Mouse (Mus musculus) mouse embryonic stem cell (cell line): ENCODE results near the gene Nup210l.
"Not testable (repeated sequence)": the region's sequence is repeated elsewhere in the genome, so short reads cannot be mapped to it uniquely, and the experiment has no call there.

Source experiments
- in situ Hi-C, 2 experiments: fragments of 300-500 bp; cut with MboI; formaldehyde crosslinking; loops; 1 replicate in 1 of 2; 3 replicates in 1 of 2; pipeline ENCODE4 v1.14.3; 2019 to 2020; ENCODE audit warnings: low sequenced_read_pairs in 2 of 2, low pct_unique_long_range_greater_than_20kb in 1 of 2, mixed read lengths in 1 of 2; ENCODE audit not compliant: unreplicated experiment in 1 of 2

The Nup210l gene

GRCm38 (mm10) chr3:90245406-90245805 lies 141.5 kb downstream of the Nup210l start:
- in situ Hi-C loops, result no loop called here

DNA sequence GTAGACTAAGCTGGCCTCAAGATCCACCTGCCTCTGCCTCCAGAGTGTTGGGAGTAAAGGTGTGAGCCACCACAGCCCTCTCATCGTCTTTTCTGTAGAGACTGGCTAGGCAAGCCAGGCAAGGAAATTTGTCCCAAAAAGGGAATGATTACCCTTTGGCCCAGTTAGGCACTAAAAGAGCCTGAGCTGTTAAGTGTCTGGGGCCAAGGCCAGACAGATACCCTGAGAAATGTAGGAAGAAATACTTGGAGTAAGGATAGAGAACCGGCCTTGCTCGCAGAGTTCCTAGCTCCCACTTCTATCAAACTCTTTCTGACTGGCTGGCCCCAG lies 143.7 kb downstream of the Nup210l start:
- in situ Hi-C loops, result no loop called here

- in situ Hi-C loops, result no loop called here
These were observed 144.2 kb downstream of the Nup210l start, which contains the start of gene Slc39a1 for GRCm38 (mm10) chr3:90247960-90248745. Gene Slc39a1 (plus strand): TSS chr3:90248172.

GRCm38 (mm10) chr3:90248746-90249100 lies 144.8 kb downstream of the Nup210l start:
- in situ Hi-C loops, result no loop called here

- in situ Hi-C loops, result no loop called here
These were observed 146.9 kb downstream of the Nup210l start for GRCm38 (mm10) chr3:90250791-90251190.

DNA sequence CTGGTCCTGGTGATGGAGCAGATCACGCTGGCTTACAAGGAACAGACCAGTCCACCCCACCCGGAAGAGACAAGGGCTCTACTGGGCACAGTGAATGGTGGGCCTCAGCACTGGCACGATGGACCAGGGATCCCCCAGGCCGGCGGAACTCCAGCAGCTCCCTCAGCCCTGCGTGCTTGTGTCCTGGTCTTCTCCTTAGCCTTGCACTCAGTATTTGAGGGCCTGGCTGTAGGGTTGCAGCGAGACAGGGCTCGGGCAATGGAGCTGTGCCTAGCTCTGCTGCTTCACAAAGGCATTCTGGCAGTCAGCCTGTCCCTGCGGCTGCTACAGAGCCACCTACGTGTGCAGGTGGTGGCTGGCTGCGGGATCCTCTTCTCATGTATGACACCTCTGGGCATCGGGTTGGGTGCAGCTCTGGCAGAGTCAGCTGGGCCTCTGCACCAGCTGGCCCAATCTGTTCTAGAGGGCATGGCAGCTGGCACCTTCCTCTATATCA lies 147.8 kb downstream of the Nup210l start:
- in situ Hi-C loops, result not testable (repeated sequence)

DNA sequence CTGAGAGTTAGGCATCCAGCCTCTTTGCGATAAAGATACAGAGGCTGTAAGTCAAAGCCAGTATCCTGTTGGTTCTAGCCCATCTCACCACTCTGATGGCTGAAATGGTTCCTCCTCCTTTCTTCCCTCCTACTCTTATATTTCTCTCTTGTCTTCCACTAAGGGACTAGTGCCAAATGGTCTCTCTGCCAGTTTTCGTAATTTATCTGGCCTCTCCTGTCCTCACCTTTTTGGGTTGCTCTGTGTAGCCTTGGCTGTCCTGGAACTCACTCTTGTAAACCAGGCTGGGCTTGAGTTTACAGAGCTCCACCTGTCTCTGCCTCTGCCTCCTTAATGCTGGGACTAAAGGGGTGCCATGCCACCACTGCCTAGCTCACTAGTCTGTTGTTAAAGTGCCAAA lies 148.7 kb downstream of the Nup210l start:
- in situ Hi-C loops, result not testable (repeated sequence)

- in situ Hi-C loops, result not testable (repeated sequence)
These were observed 149.2 kb downstream of the Nup210l start for GRCm38 (mm10) chr3:90253174-90253573.

GRCm38 (mm10) chr3:90253653-90254418 lies 149.9 kb downstream of the Nup210l start, which contains the start of gene Crtc2:
Gene Crtc2 (plus strand): TSS chr3:90254163.
- in situ Hi-C loops, result no loop called here

GRCm38 (mm10) chr3:90254419-90255193 lies 150.7 kb downstream of the Nup210l start:
- in situ Hi-C loops, result no loop called here

DNA sequence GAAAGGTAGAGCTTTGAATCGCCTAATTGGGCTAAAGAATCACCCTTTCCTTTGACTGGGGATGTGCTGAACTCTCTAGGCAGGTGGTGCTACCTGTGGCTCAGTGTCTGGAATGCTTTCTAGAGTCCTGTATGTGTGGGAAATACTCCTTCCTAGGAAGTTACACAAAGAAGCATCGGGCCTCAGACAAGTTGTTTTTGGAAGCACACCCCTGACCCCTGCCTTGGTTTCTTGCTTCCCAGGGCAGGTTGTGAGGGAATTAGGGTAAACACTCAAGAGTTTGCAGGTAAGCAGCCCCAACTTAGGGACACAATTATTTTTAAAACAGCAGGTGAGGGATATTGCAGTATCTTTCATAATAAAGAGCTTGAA lies 151.2 kb downstream of the Nup210l start:
- in situ Hi-C loops, result no loop called here

GRCm38 (mm10) chr3:90255784-90256353 lies 151.9 kb downstream of the Nup210l start:
- in situ Hi-C loops, result no loop called here

- in situ Hi-C loops, result no loop called here
These were observed 153.0 kb downstream of the Nup210l start for GRCm38 (mm10) chr3:90256731-90257530.

DNA sequence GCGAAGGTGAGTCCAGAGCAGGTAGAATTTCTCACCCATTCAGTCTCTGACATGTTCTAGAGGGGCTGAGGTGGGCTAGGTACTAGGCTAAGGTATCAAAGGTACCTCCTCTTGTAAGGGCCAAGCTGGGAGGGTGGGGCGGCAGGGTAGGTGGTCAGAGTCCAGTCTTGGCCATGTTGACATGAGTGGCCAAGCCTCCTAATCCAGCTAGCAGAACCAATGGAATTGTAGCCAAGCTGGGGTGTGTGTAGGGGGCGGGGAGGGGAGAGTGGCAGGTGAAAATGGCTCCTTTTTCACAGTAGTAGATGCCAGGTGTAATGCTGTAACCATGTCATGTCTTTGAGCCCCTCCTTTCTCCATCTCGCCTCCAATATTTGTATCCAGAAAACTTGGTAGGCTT lies 154.6 kb downstream of the Nup210l start:
- in situ Hi-C loops, result no loop called here
